Mouse (Mus musculus) G1E (cell line): Measurements from ENCODE around the gene Rps18. TPM values are rescaled to one million over a fixed set of nuclear protein-coding genes. Genes with fewer than 3 reads are reported as not detected.

ENCODE experiments used
- ATAC-seq: 2 replicates; pipeline ENCODE4 v1.8.0; 2016; ENCODE audit warnings: mild to moderate bottlenecking; ENCODE audit not compliant: insufficient number of reproducible peaks, poor library complexity, low FRiP score, severe bottlenecking; ENCODE audit errors: extremely low read depth
- DNase-seq: peaks from one replicate; pipeline ENCODE4 v3.0.0; 2012; ENCODE audit warnings: low spot score
- H3K27me3 ChIP-seq: 2 replicates; pipeline ENCODE4 v1.6.1; 2012; ENCODE audit warnings: mild to moderate bottlenecking, low read length, inconsistent platforms; ENCODE audit not compliant: insufficient read depth
- H3K36me3 ChIP-seq: replicated peaks from 2 replicates; pipeline ENCODE3; 2012; ENCODE audit warnings: mild to moderate bottlenecking, inconsistent platforms
- H3K4me1 ChIP-seq: 2 replicates; pipeline ENCODE4 v1.6.1; 2012; ENCODE audit warnings: low read depth, low read length, inconsistent platforms, mixed read lengths; ENCODE audit not compliant: insufficient read depth
- H3K4me3 ChIP-seq: 2 replicates; pipeline ENCODE4 v1.5.1; 2012; ENCODE audit warnings: low read depth, mild to moderate bottlenecking, inconsistent platforms, low read length, moderate library complexity, mixed read lengths
- H3K9me3 ChIP-seq: replicated peaks from 2 replicates; pipeline ENCODE4 v1.6.1; 2012; ENCODE audit warnings: inconsistent platforms
- CTCF ChIP-seq: IDR thresholded peaks from 2 replicates; pipeline ENCODE4 v1.5.1; 2012; ENCODE audit warnings: low read depth, low read length, inconsistent platforms, mixed read lengths
- GATA1 ChIP-seq: IDR thresholded peaks from 2 replicates; pipeline ENCODE4 v1.6.1; 2012; ENCODE audit warnings: borderline replicate concordance, low read length, inconsistent platforms, mixed read lengths
- GATA2 ChIP-seq: IDR thresholded peaks from 2 replicates; pipeline ENCODE4 v1.6.1; 2012; ENCODE audit warnings: low read depth, low read length, inconsistent platforms, borderline replicate concordance
- POLR2AphosphoS5 ChIP-seq: IDR thresholded peaks from 2 replicates; pipeline ENCODE4 v1.6.1; 2012; ENCODE audit warnings: low read depth, low read length, inconsistent platforms; ENCODE audit not compliant: insufficient replicate concordance
- TAL1 ChIP-seq: conservative IDR thresholded peaks from 2 replicates; pipeline ENCODE4 v1.6.1; 2012; ENCODE audit warnings: low read depth, low read length, inconsistent platforms, mixed read lengths
- polyA plus RNA-seq: library from polyadenylated mRNA; stranded (reverse); fragments of >175 nt; gene quantifications from 2 replicates; pipeline ENCODE4 v1.2.3, GENCODE M21; 2012
- total RNA-seq, 2 experiments: library from RNA; stranded (forward) in 1 of 2; stranded (reverse) in 1 of 2; fragments of 200-1000 nt in 1 of 2; fragments of >200 nt in 1 of 2; fragmentation: Nextera tagmentation in 1 of 2; gene quantifications; 2 replicates each; pipeline ENCODE4 v1.2.3; 2014 to 2017

The Rps18 gene
- total and polyA plus RNA-seq, 3 experiments: 1,633 to 2,298 (median 1,704) TPM

- H3K4me3 ChIP-seq: no peak overlapping the region; the same call in 1 of the 2 replicates
- peaks cover 48% of the 10 kb centered on the region for H3K4me1 ChIP-seq
- peaks cover 9% of the 10 kb centered on the region for H3K27me3 ChIP-seq
- H3K9me3 ChIP-seq: no peaks in the 10 kb centered on the region
- no peak for ATAC-seq
- TF ChIP-seq CTCF: no peak
- no peak for TF ChIP-seq POLR2AphosphoS5
- TF ChIP-seq TAL1: no peak
- TF ChIP-seq GATA2: no peak
- no peak for TF ChIP-seq GATA1
- no peak for DNase-seq
- peaks cover 13% of the 10 kb centered on the region for H3K36me3 ChIP-seq
These were observed 23.8 kb upstream of the Rps18 start for GRCm38 (mm10) chr17:33979512-33980050.

- Histone ChIP-seq H3K4me1 (peaks cover 51% of the 10 kb centered on the region), H3K27me3 (peaks cover 9% of the 10 kb centered on the region), H3K9me3 (no peaks in the 10 kb centered on the region), H3K4me3 (peak overlapping the region; percentile 77), H3K36me3 (peaks cover 16% of the 10 kb centered on the region)
- DNase-seq (peak; percentile 84), ATAC-seq (peak; percentile 92)
- TF ChIP-seq GATA2 (no peak), POLR2AphosphoS5 (no peak), GATA1 (no peak), TAL1 (no peak), CTCF (no peak)
These were observed 22.8 kb upstream of the Rps18 start for GRCm38 (mm10) chr17:33978631-33979031.

GRCm38 (mm10) chr17:33977861-33978557 lies 22.2 kb upstream of the Rps18 start:
- Histone ChIP-seq H3K4me3 (peak overlapping the region; percentile 77), H3K9me3 (no peaks in the 10 kb centered on the region), H3K36me3 (peaks cover 16% of the 10 kb centered on the region), H3K27me3 (peaks cover 9% of the 10 kb centered on the region), H3K4me1 (peaks cover 53% of the 10 kb centered on the region)
- ATAC-seq (no peak), DNase-seq (no peak)
- TF ChIP-seq CTCF (no peak), GATA1 (no peak), POLR2AphosphoS5 (no peak)

- ATAC-seq: no peak
- peaks cover 16% of the 10 kb centered on the region for H3K36me3 ChIP-seq
- H3K4me3 ChIP-seq: no peak overlapping the region
- H3K4me1 ChIP-seq: peaks cover 21% of the 10 kb centered on the region
- TF ChIP-seq GATA2: no peak
- no peak for TF ChIP-seq POLR2AphosphoS5
- TF ChIP-seq CTCF: no peak
- TF ChIP-seq GATA1: no peak
- no peak for TF ChIP-seq TAL1
- no peak for DNase-seq
- H3K9me3 ChIP-seq: peaks cover 8% of the 10 kb centered on the region
- H3K27me3 ChIP-seq: peaks cover 6% of the 10 kb centered on the region
These were observed 17.8 kb upstream of the Rps18 start for GRCm38 (mm10) chr17:33973572-33973971.

GRCm38 (mm10) chr17:33972691-33973090 lies 16.9 kb upstream of the Rps18 start:
- DNase-seq (peak; percentile 32), ATAC-seq (no peak)
- Histone ChIP-seq H3K9me3 (peaks cover 8% of the 10 kb centered on the region), H3K4me1 (peaks cover 16% of the 10 kb centered on the region), H3K36me3 (peaks cover 15% of the 10 kb centered on the region), H3K4me3 (no peak overlapping the region), H3K27me3 (peaks cover 2% of the 10 kb centered on the region)
- TF ChIP-seq POLR2AphosphoS5: no peak
- TF ChIP-seq GATA1: no peak
- no peak for TF ChIP-seq CTCF
- no peak for TF ChIP-seq TAL1
- TF ChIP-seq GATA2: no peak

GRCm38 (mm10) chr17:33969394-33969793 lies 13.6 kb upstream of the Rps18 start:
- H3K27me3 ChIP-seq: no peaks in the 10 kb centered on the region
- peaks cover 11% of the 10 kb centered on the region for H3K4me1 ChIP-seq
- DNase-seq (no peak), ATAC-seq (no peak)
- H3K4me3 ChIP-seq: no peak overlapping the region
- H3K36me3 ChIP-seq: peaks cover 26% of the 10 kb centered on the region
- TF ChIP-seq GATA1: no peak
- TF ChIP-seq CTCF: no peak
- no peak for TF ChIP-seq POLR2AphosphoS5
- TF ChIP-seq TAL1: no peak
- no peak for TF ChIP-seq GATA2
- H3K9me3 ChIP-seq: peaks cover 8% of the 10 kb centered on the region
